Mouse (Mus musculus): ENCODE results near the gene Adamts7. TPM values are rescaled to one million over a fixed set of nuclear protein-coding genes. Genes with fewer than 3 reads are reported as not detected.

Gene Adamts7
- total RNA-seq, 2 experiments from 2014 or later = 0.21 to 0.23 TPM

GRCm38 (mm10) chr9:90146869-90147268, 16.0 kb upstream of the Adamts7 start:
- DNase-seq (ENCODE audit: low spot score) = no peak

GRCm38 (mm10) chr9:90162243-90162925, 485 bp upstream of the Adamts7 start:
- DNase-seq (ENCODE audit: low spot score) = peak; percentile 40

- DNase-seq (ENCODE audit: low spot score) = peak; percentile 16
Measured at GRCm38 (mm10) chr9:90163749-90164095, 853 bp downstream of the Adamts7 start.

DNA sequence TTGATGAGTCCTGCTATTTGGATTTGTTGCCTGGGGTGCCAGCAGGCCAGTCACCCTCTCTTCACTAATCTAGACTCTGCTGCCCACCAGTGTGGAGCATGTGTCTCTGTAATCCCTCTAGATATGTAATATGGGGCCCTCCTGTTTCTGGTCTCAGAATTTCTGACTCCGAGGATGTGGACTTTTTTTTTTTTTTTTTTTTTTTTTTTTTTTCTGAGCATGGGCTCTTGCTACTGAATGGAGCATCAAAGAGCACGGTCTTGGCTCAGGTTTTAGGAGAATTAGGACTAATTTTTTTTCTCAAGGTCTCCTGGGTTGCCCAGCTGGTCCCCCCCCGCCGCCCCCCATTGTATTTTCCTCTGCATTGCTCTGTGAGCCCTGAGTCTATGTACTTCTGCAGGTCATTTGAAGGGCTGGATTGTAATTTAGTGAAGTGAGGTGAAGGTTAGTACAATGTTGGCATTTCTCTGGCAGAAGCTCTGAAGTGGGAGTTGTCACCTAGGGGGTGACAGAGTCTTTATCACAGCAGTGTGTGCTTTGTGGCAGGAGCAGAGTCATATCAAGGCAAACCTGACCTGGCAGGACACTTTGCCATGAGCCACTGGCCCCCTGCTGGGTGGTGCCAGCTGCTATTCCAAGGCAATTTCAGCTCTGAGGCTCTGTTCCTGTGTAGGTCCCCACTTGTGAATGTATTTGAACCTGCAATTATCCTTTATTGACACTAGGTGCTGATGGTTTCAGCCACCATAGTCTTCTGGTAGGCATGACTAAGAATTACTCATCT, 2.0 kb downstream of the Adamts7 start:
- no peak for DNase-seq (ENCODE audit: low spot score)

DNA sequence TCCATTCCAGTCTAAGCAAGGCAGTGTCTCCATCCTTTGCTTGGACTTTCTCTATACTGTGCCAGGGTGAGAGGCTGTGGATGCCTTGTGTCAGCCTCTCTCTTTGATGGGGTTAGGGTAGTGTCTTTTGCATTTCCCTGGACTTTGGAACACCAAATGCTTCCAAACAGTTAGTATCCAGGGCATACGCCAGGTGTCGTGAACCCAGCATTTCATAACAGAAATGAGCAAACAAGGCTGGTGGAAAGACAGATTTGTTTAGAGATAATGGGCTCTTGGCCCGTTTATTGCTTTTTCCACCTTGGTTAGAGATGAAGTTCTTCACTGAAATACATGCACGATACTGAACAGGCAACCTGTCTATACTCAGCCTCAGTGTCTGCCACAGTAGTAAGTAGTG, 2.7 kb downstream of the Adamts7 start:
- DNase-seq (ENCODE audit: low spot score) = no peak

- DNase-seq (ENCODE audit: low spot score) = no peak
Measured at GRCm38 (mm10) chr9:90166615-90167014, 3.7 kb downstream of the Adamts7 start.

DNA sequence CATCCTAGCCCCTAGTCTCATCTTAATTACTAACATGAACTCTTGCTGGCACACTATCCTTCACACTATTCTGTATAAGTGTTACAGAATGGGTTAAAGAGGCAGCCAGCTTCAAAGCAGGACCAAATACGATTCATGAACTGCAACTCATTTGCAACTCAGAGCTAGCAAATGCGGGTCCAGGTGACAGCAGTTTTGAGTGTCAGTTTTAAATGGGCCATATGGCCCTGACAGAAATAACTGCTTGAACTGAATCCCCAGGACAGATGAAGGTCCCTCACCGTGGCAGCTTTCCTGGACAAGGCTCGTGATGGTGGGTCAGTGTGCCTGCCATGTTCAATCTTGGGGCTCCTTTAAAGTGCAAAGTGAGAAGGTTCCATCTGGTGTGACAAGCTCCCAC, 7.1 kb downstream of the Adamts7 start:
- DNase-seq (ENCODE audit: low spot score) = no peak

GRCm38 (mm10) chr9:90171421-90171820, 8.6 kb downstream of the Adamts7 start:
- DNase-seq (ENCODE audit: low spot score) = no peak

- no peak for DNase-seq (ENCODE audit: low spot score)
Measured at GRCm38 (mm10) chr9:90172528-90173321, 9.9 kb downstream of the Adamts7 start.

- no peak for DNase-seq (ENCODE audit: low spot score)
Measured at GRCm38 (mm10) chr9:90173330-90173729, 10.5 kb downstream of the Adamts7 start.

GRCm38 (mm10) chr9:90179409-90179808, 16.5 kb downstream of the Adamts7 start:
- DNase-seq (ENCODE audit: low spot score) = no peak

DNA sequence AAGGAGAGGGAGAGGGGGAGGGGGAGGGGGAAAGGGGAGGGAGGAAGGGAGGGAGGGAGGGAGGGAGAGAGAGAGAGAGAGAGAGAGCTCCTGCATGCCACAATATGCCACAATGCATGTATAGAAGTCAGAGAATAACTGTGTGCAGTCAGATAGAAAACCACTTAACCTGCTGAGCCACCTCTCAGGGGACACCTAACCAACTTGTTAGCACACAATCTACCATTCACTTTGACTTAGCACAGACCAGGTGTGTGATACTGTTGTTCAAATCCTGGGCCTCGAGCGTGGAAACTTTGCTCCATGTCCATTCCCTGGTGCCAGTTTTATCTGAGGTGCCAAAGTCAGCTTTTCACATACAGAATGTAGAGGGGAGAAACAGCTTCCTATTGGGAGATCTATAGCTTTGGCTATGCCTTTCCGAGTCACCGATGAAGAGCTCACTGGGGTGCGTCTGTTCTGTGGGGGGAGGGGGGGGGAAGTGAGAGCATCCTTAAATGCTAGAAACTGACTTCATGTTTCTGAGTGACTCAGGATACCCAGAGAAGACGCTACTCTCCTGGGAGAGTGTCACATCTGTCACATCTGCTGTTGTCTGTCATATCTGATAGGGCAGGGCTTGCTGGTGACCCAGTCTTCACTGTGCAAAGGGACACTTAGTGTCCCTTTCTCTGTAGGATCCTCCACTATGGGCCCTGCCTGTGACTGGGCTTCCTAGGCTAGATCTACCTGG, 19.0 kb downstream of the Adamts7 start:
- no peak for DNase-seq (ENCODE audit: low spot score)

- DNase-seq (ENCODE audit: low spot score) = no peak
Measured at GRCm38 (mm10) chr9:90182636-90183421, 20.0 kb downstream of the Adamts7 start.

DNA sequence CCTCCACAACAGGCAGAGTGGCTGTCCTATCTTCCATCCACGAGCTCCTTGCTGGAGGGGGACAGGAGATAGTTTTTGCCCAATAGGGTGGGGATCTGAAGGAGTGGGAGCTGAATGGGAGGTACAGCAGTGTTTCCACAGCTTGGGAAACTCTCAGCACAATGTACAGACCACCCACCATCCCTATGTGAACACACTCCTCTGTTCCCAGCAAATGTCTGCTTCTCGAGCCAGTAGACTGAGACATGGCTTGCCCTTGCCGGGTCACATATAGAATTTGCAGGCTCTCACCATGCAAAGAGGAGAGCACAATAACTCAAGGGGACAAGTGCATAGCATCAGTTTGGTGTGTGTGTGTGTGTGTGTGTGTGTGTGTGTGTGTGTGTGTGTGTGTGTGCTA, 20.7 kb downstream of the Adamts7 start:
- DNase-seq (ENCODE audit: low spot score) = no peak

DNA sequence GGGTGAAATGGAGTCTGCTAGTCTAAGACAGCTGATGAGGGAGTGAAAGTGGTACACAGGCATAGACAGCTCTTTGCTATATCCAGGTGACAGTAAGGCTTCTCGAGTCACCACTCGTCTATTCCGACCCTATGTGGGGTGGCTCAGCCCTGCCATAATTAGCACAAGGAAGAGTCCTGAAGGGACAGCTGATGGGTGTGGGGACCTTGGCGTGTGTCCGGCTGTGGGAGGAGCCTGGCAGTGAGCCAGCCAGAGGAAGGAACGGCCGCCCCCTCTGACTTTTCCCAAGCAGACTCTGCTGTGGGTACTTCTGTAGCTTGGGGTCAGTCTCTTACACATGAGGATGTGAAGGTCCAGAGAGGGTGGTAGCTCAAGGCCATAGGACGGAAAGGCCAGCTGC, 21.2 kb downstream of the Adamts7 start:
- DNase-seq (ENCODE audit: low spot score) = no peak

DNA sequence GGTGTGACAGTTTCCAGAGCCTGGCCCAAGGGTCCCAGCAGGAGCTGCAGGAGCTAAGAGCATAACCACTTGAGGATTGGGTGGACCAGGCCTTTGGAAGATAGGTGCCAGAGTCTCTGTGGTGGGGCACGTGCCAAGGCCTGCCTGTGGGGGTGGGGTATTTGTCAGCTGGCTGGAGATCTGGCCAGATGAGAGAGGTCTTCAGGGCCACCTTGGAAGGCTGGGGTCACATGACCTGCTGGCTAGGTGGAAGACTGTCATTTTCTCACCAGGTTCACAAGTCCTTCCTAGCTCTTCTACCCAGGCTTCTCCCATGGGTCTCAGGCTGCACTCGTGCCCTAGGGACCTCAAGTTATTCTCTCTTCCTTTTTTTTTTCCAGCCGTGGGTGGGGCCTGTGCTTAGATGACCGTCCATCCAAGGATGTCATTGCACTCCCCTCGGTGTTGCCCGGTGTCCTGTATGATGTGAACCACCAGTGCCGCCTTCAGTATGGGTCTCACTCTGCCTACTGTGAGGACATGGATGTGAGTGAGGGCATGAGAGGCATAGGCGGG, 22.6 kb downstream of the Adamts7 start:
- DNase-seq (ENCODE audit: low spot score) = no peak

DNA sequence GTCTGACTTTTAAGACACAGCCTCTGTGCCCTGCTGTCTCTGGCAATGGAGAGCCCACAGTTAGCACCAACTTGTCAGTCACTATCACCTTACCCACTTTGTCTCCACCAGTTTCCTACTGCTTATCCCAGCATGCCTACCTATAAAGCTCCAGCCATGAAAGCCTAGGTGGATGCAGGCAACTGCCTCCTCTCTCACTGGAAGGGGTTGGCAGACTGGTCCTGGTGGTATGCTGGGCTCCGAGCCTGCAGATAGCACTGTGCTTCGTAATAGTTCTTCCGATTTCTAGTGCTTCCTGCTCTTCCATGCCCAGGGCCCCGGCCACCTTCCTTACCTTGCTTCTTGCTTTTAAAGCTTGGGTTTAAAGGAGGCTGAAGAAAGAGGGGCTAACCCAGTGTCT, 26.0 kb downstream of the Adamts7 start:
- no peak for DNase-seq (ENCODE audit: low spot score)

DNA sequence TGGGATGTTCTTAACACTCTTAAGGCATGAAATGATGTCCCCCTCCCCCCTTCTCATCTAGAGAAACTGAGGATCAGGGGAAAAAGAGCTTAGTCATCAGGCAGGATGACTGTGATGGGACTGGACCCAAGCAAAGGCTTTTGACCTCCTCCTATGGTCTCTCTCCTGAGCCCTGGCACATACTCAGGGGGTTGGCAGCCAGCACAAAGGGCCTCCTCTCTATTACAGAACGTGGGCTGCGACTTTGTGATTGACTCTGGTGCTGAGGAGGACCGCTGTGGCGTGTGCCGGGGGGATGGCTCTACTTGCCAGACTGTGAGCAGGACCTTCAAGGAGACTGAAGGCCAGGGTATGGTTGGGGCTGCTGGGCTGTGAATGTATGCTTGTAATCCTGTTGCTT, 26.5 kb downstream of the Adamts7 start:
- no peak for DNase-seq (ENCODE audit: low spot score)

GRCm38 (mm10) chr9:90195000-90195399, 32.1 kb downstream of the Adamts7 start:
- DNase-seq (ENCODE audit: low spot score) = no peak

DNA sequence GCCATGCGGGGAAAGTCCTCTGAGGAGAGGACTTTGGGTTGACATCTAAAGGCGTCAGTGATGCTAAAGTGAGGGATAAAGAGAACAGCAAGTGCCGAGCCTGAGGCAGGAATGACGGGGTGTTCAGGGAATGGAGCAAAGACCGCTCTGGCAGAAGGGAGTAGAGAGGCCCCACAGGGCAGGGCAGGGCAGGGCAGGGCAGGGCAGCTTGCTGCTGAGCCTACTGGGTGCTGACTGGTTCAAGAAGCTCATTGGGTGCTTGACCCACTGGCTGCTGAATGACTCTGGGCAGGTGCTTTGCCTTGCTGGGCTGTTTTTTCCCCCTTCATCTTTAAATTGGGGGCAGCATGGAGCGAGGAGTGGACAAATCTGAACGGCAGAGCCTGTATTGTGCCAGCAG, 33.4 kb downstream of the Adamts7 start:
- DNase-seq (ENCODE audit: low spot score) = no peak
